Mouse (Mus musculus) MEL (cell line): ENCODE results near the gene Nrip3.

Experiments used
- CTCF ChIP-seq, 3 experiments: IDR thresholded peaks in 2 of 3; conservative IDR thresholded peaks in 1 of 3; 2 replicates each; pipeline ENCODE4 v1.5.1; 2011 to 2012; ENCODE audit warnings: low read length in 3 of 3, low read depth in 2 of 3, mild to moderate bottlenecking in 2 of 3, improper control_type of control experiment in 1 of 3, inconsistent platforms in 1 of 3, mixed read lengths in 1 of 3, moderate library complexity in 1 of 3; ENCODE audit not compliant: control insufficient read depth in 1 of 3, insufficient read depth in 1 of 3, poor library complexity in 1 of 3, severe bottlenecking in 1 of 3
- ETS1 ChIP-seq: IDR thresholded peaks from 2 replicates; pipeline ENCODE4 v1.6.1; 2012; ENCODE audit warnings: low read depth, mild to moderate bottlenecking, inconsistent platforms, low read length, improper control_type of control experiment, moderate library complexity
- KAT2A ChIP-seq: conservative IDR thresholded peaks from 2 replicates; pipeline ENCODE4 v1.6.1; 2012; ENCODE audit warnings: low read depth, low read length, improper control_type of control experiment, inconsistent platforms
- POLR2AphosphoS5 ChIP-seq: IDR thresholded peaks from 2 replicates; pipeline ENCODE4 v1.6.1; 2012; ENCODE audit warnings: low read depth, borderline replicate concordance, mild to moderate bottlenecking, inconsistent platforms, low read length, moderate library complexity, mixed read lengths
- USF2 ChIP-seq, 2 experiments: IDR thresholded peaks; 2 replicates each; pipeline ENCODE4 v1.6.1; 2011 to 2012; ENCODE audit warnings: improper control_type of control experiment in 2 of 2, low read length in 2 of 2, borderline replicate concordance in 1 of 2, inconsistent platforms in 1 of 2, low read depth in 1 of 2, mild to moderate bottlenecking in 1 of 2; ENCODE audit not compliant: insufficient read depth in 1 of 2

DNA sequence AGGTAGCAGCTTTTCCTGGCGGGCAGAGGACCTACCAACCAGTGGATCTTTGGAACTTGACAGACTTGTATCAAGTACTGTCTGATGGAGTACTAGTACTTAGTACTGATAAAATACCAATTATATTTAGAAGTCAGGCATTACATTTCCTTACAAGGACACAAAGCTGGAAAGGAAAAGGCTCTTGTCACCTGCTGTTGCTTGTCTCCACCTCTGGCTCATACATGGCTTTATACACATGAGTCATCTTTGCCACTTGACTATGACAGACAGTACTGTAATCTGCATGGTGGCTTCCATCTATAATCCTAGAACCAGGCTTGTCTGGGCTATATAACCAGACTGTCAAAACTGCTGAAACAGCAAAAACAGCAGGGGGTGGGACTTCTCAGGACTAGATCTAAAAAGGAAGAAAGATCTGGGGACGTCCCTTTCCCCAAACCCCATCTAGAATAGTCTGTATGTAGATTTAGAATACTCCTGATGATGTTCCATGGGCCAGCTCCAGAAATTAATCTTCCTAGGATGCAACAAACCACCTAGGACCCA is 68.3 kb downstream of the Nrip3 start:
- TF ChIP-seq CTCF (IDR thresholded peaks at IDR 0.05 in 2 of 3, conservative IDR thresholded peaks at IDR 0.05 in 1 of 3; ENCODE audit: control insufficient read depth in 1 of 3, insufficient read depth in 1 of 3, low read depth in 2 of 3, low read length in 3 of 3, poor library complexity in 1 of 3, severe bottlenecking in 1 of 3), result no peak
- TF ChIP-seq KAT2A, result no peak
- TF ChIP-seq POLR2AphosphoS5, result no peak
- no peak for TF ChIP-seq ETS1
- TF ChIP-seq USF2 (IDR thresholded peaks at IDR 0.05; ENCODE audit: borderline replicate concordance in 1 of 2, insufficient read depth in 1 of 2, low read depth in 1 of 2, low read length in 2 of 2), result no peak
